Mouse (Mus musculus) thymus, postnatal 10 days (tissue): ENCODE measurements around the gene Gm8108.
"Not testable (repeated sequence)": the region's sequence is repeated elsewhere in the genome, so short reads cannot be mapped to it uniquely, and the experiment has no call there.

Experiments used
- DNase-seq, 2 experiments: peaks; one replicate each; pipeline ENCODE4 v3.0.0; 2021; ENCODE audit warnings: low spot score in 2 of 2

Gm8108 gene

GRCm38 (mm10) chr14:4110426-4110825 is at the start of gene Gm8108:
Gm8108 (plus strand) TSS chr14:4110526.
- not testable (repeated sequence) for DNase-seq

GRCm38 (mm10) chr14:4083820-4084219 is 26.5 kb upstream of the Gm8108 start, which contains the start of gene Gm3115:
Gm3115 (plus strand) TSS chr14:4084120.
- DNase-seq = not testable (repeated sequence)

DNA sequence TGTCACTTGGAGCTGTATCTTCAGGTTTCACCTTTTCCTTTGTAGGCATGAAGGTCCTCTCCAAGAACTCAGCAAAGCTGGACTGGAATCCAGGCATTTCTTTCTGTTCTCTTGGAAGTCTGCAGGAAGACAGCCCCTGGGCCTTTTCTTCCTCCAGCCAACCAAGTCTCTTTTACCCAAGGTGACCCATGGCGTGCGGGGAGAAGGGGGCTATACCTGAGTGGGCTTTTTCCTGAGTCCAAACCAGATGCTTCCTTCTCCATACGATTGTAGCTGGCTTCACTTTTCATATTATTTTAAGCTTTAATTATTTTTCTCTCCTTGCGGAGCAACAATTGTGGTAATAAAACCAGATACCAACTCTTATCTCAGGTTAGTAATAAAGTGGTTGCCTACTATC is 31.3 kb downstream of the Gm8108 start:
- peak in 1 of 2 experiments; percentile 2 for DNase-seq

DNA sequence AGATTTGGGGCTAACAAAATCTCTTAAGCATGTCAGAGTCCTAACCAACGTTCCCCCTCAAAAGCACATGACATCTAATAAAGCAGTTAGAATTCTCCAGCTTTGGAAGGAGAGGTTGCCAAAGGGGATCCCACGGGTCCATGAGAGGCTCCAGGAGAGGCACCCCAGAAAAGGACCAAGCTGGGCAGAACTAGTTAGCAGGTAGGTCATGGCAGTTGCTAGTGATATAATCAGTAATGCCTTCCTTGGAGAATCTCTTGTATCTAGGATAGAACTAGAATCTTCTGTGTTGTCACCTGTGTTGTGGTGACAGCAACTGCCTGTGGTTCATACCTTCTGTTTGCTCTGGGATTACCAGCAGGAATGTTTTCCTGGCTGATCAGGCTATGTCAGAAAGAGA is 54.4 kb downstream of the Gm8108 start, which contains the start of gene Gm3127:
Gm3127 (plus strand) TSS at position 301 of the 400 bp plus-strand sequence.
- not testable (repeated sequence) for DNase-seq

DNA sequence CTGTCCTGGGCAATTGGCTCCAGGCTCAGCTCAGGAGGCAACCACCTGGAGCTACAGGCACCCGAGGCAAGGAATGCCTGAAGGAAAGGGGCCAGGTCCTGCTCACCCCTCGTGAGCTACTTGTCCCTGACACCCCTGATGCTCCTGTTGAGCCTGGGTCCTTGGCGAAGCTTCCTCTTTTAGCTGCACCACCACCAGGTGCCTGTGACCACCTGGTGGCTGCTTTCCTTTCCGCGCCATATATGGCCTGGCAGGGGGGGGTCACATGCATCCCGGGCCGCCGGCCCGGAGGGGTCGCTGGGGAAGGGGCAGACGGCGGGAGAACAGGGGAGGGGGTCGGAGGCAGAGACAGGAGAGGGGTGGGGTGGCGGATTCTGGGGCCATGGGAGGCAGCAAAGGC is 71.7 kb downstream of the Gm8108 start:
- DNase-seq = not testable (repeated sequence)
